Mouse (Mus musculus) megakaryocyte, embryonic 14.5 days (primary cell): Measurements from ENCODE around the gene Gpa33.

ENCODE experiments used
- FLI1 ChIP-seq: IDR thresholded peaks from 2 replicates; pipeline ENCODE4 v1.6.1; 2012; ENCODE audit warnings: low read length, inconsistent platforms, mixed read lengths
- GATA1 ChIP-seq: IDR thresholded peaks from 3 replicates; pipeline ENCODE4 v1.6.1; 2012; ENCODE audit warnings: mixed read lengths, low read length, inconsistent platforms, borderline replicate concordance

GRCm38 (mm10) chr1:166122114-166122513 is 7.9 kb upstream of the Gpa33 start:
- no peak for TF ChIP-seq GATA1
- no peak for TF ChIP-seq FLI1
